Mouse (Mus musculus) forebrain, embryonic 12.5 days (tissue): ENCODE measurements around the gene Igsf21. TPM values are rescaled to one million over a fixed set of nuclear protein-coding genes. Genes with fewer than 3 reads are reported as not detected.

ENCODE experiments used
- ATAC-seq: fragments of 200-750 bp; cut with Nextera tagmentation; 2 replicates; pipeline ENCODE4 v1.8.0; 2017; ENCODE audit warnings: moderate TSS enrichment; ENCODE audit not compliant: low FRiP score
- H3K27ac ChIP-seq: fragments of 300-500 bp; sonication (generic); 2 replicates; pipeline ENCODE4 v1.5.1; 2016; ENCODE audit warnings: mild to moderate bottlenecking
- H3K27me3 ChIP-seq: fragments of 300-500 bp; sonication (generic); 2 replicates; pipeline ENCODE4 v1.6.1; 2016; ENCODE audit warnings: mild to moderate bottlenecking
- H3K36me3 ChIP-seq: fragments of 300-500 bp; sonication (generic); replicated peaks from 2 replicates; pipeline ENCODE4 v1.6.1; 2016; ENCODE audit warnings: mild to moderate bottlenecking
- H3K4me1 ChIP-seq: fragments of 300-500 bp; sonication (generic); 2 replicates; pipeline ENCODE4 v1.6.1; 2016
- H3K4me2 ChIP-seq: fragments of 300-500 bp; sonication (generic); 2 replicates; pipeline ENCODE4 v1.6.1; 2016; ENCODE audit warnings: mild to moderate bottlenecking, moderate library complexity
- H3K4me3 ChIP-seq: fragments of 300-500 bp; sonication (generic); replicated peaks from 2 replicates; pipeline ENCODE4 v1.5.1; 2016; ENCODE audit warnings: mild to moderate bottlenecking
- H3K9ac ChIP-seq: fragments of 300-500 bp; sonication (generic); 2 replicates; pipeline ENCODE4 v1.6.1; 2016; ENCODE audit warnings: mild to moderate bottlenecking
- H3K9me3 ChIP-seq: fragments of 300-500 bp; sonication (generic); 2 replicates; pipeline ENCODE4 v1.6.1; 2016
- WGBS: fragments of 180-500 bp; shearing (Covaris S2); methylation state at CpG from one replicate; pipeline ENCODE4 v1.1.7; 2016; 5-methylcytosine and 5-hydroxymethylcytosine counted together
- polyA plus RNA-seq: library from polyadenylated mRNA; unstranded; fragments of >200 nt; fragmentation: Nextera tagmentation; extraction: Ambion mirVana; gene quantifications from 2 replicates; pipeline ENCODE4 v1.2.1, GENCODE M21; 2016

Igsf21 gene
- polyA plus RNA-seq, 1 experiment from 2014 or later: 21.7 TPM

DNA sequence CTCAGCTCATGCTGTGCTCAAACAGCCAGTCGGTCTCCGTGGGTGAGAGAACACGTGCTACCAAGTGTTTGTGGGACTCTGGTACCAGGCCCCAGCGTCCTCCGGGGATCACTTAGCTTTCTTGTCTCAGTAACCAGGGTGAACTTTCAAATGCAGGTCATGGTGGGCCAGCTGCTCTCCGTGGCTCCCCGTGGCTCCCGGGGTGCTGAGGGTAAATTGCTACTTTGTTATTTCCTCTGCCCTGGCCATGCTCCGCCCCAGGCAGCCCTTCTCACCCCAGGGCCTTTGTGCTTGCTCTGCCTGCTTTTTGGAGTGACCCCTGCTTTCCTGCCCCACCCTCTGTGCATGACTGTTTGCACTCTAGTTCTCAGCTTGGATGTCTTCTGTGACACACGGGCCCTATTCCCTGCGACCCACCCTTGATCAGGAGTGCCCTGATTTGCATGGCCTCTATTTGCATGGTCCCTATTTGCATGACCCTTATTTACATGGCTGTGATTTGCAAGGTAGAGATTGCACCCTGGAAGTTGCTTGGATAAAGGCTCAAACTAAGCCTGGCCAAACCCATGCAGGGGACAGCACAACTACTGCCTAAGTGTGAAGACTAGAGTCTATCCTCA, 143.9 kb downstream of the Igsf21 start:
- Histone ChIP-seq H3K27me3 (peaks cover 28% of the 10 kb centered on the region), H3K36me3 (no peaks in the 10 kb centered on the region), H3K9me3 (no peaks in the 10 kb centered on the region), H3K4me3 (no peak overlapping the region), H3K4me1 (peaks cover 49% of the 10 kb centered on the region), H3K4me2 (peak overlapping the region; percentile 50), H3K9ac (no peak overlapping the region; the same call in 1 of the 2 replicates), H3K27ac (peak overlapping the region; percentile 80)
- WGBS: 22% methylated on average over 11 of the region's 11 CpGs
- no peak for ATAC-seq

- ATAC-seq: no peak
- Histone ChIP-seq H3K27me3 (peaks cover 16% of the 10 kb centered on the region), H3K9ac (no peak overlapping the region)
Observed at GRCm38 (mm10) chr4:140101106-140101505, 145.5 kb downstream of the Igsf21 start.

GRCm38 (mm10) chr4:140100141-140100540, 146.4 kb downstream of the Igsf21 start:
- Histone ChIP-seq H3K9ac (no peak overlapping the region), H3K4me1 (peaks cover 46% of the 10 kb centered on the region), H3K36me3 (no peaks in the 10 kb centered on the region), H3K9me3 (no peaks in the 10 kb centered on the region), H3K4me2 (no peak overlapping the region), H3K27me3 (peaks cover 13% of the 10 kb centered on the region), H3K27ac (peak overlapping the region; percentile 67; the same call in 1 of the 2 replicates), H3K4me3 (no peak overlapping the region)
- ATAC-seq: no peak
- WGBS: 75% methylated on average over 1 of the region's 1 CpGs

More at GRCm38 (mm10) chr4:140101106-140101505, 145.5 kb downstream of the Igsf21 start:
- H3K36me3 ChIP-seq: no peaks in the 10 kb centered on the region
- no peak overlapping the region for H3K27ac ChIP-seq
- no peak overlapping the region for H3K4me3 ChIP-seq
- WGBS: 72% methylated on average over 5 of the region's 5 CpGs
- H3K9me3 ChIP-seq: no peaks in the 10 kb centered on the region
- peaks cover 49% of the 10 kb centered on the region for H3K4me1 ChIP-seq
- H3K4me2 ChIP-seq: no peak overlapping the region

GRCm38 (mm10) chr4:140096283-140096682, 150.3 kb downstream of the Igsf21 start:
- Histone ChIP-seq H3K36me3 (no peaks in the 10 kb centered on the region), H3K4me1 (peaks cover 20% of the 10 kb centered on the region), H3K27ac (no peak overlapping the region), H3K9me3 (no peaks in the 10 kb centered on the region), H3K4me2 (no peak overlapping the region), H3K9ac (no peak overlapping the region), H3K27me3 (no peaks in the 10 kb centered on the region), H3K4me3 (no peak overlapping the region)
- 56% methylated on average over 2 of the region's 2 CpGs for WGBS
- no peak for ATAC-seq

DNA sequence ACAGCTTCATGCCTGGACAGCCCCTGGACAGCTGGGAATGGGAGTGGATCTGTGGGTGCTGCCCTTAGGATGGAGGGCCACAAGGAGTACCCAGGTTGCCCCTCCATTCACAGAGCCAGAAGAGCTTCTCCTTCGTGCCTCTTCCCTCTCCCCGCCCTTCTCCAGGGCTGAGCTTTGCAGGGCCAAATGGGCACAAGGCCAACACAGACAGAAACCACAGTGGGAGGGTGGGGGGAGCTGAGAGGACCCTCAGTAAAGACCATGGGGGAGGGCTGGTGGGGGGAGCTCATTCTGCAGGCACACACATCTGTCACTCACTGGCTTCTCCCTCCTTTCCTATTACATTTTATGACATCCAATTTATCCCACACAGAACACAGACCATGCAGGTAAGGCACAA, 151.7 kb downstream of the Igsf21 start:
- no peak overlapping the region for H3K9ac ChIP-seq
- WGBS: 72% methylated on average over 2 of the region's 2 CpGs

GRCm38 (mm10) chr4:140092367-140092766, 154.2 kb downstream of the Igsf21 start:
- 88% methylated on average over 11 of the region's 11 CpGs for WGBS
- no peak overlapping the region for H3K4me2 ChIP-seq
- H3K4me1 ChIP-seq: peaks cover 7% of the 10 kb centered on the region
- no peaks in the 10 kb centered on the region for H3K36me3 ChIP-seq
- H3K9me3 ChIP-seq: no peaks in the 10 kb centered on the region
- no peak for ATAC-seq
- no peak overlapping the region for H3K9ac ChIP-seq
- H3K27me3 ChIP-seq: peaks cover 4% of the 10 kb centered on the region; the same call in 1 of the 2 replicates
- H3K4me3 ChIP-seq: no peak overlapping the region
- H3K27ac ChIP-seq: no peak overlapping the region

More for the DNA sequence above, 151.7 kb downstream of the Igsf21 start:
- no peak for ATAC-seq
- Histone ChIP-seq H3K36me3 (no peaks in the 10 kb centered on the region), H3K4me1 (peaks cover 15% of the 10 kb centered on the region), H3K27me3 (no peaks in the 10 kb centered on the region), H3K4me3 (no peak overlapping the region), H3K9me3 (no peaks in the 10 kb centered on the region), H3K27ac (no peak overlapping the region), H3K4me2 (no peak overlapping the region)

DNA sequence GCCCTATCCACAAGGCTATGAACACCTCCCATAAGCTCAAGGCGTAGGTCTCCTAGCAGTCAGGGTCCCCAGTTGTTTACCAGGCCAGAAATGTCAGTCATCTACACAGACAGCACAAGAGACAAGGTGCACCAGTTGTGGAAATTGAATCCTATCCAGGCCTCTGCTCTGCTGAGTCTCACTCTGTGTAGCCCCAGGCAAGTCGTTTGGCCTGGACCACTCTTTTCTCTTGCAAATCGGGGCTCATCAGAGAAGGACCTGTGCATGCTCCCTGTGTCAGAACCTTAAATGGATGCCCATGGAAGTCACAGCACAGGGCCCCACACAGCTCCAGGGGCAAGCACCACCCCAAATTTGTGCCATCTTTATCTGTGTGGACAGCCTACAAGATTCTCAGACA, 154.9 kb downstream of the Igsf21 start:
- Histone ChIP-seq H3K4me2 (no peak overlapping the region), H3K9me3 (no peaks in the 10 kb centered on the region), H3K36me3 (no peaks in the 10 kb centered on the region), H3K27me3 (peaks cover 4% of the 10 kb centered on the region; the same call in 1 of the 2 replicates), H3K4me3 (no peak overlapping the region), H3K4me1 (peaks cover 7% of the 10 kb centered on the region), H3K27ac (no peak overlapping the region), H3K9ac (no peak overlapping the region)
- WGBS: 70% methylated on average over 3 of the region's 3 CpGs
- ATAC-seq: no peak

GRCm38 (mm10) chr4:140089676-140090075, 156.9 kb downstream of the Igsf21 start:
- H3K9me3 ChIP-seq: no peaks in the 10 kb centered on the region
- 92% methylated on average over 4 of the region's 4 CpGs for WGBS
- no peak for ATAC-seq
- no peak overlapping the region for H3K9ac ChIP-seq
- no peak overlapping the region for H3K4me2 ChIP-seq
- peaks cover 4% of the 10 kb centered on the region; the same call in 1 of the 2 replicates for H3K27me3 ChIP-seq
- H3K4me1 ChIP-seq: peaks cover 3% of the 10 kb centered on the region
- H3K36me3 ChIP-seq: no peaks in the 10 kb centered on the region
- no peak overlapping the region for H3K27ac ChIP-seq
- no peak overlapping the region for H3K4me3 ChIP-seq

- H3K27ac ChIP-seq: no peak overlapping the region
- WGBS: 84% methylated on average over 12 of the region's 12 CpGs
Observed at GRCm38 (mm10) chr4:140088711-140089440, 157.7 kb downstream of the Igsf21 start.

GRCm38 (mm10) chr4:140086192-140086591, 160.4 kb downstream of the Igsf21 start:
- no peak overlapping the region for H3K9ac ChIP-seq
- no peak overlapping the region for H3K4me3 ChIP-seq
- no peak for ATAC-seq
- H3K4me1 ChIP-seq: peaks cover 7% of the 10 kb centered on the region
- H3K27ac ChIP-seq: no peak overlapping the region
- H3K9me3 ChIP-seq: no peaks in the 10 kb centered on the region
- H3K4me2 ChIP-seq: no peak overlapping the region
- no peaks in the 10 kb centered on the region for H3K36me3 ChIP-seq
- WGBS: 61% methylated on average over 7 of the region's 7 CpGs
- H3K27me3 ChIP-seq: peaks cover 7% of the 10 kb centered on the region; the same call in 1 of the 2 replicates

More at GRCm38 (mm10) chr4:140088711-140089440, 157.7 kb downstream of the Igsf21 start:
- no peak for ATAC-seq
- Histone ChIP-seq H3K27me3 (peaks cover 4% of the 10 kb centered on the region; the same call in 1 of the 2 replicates), H3K4me1 (peaks cover 7% of the 10 kb centered on the region), H3K36me3 (no peaks in the 10 kb centered on the region), H3K4me3 (no peak overlapping the region), H3K9me3 (no peaks in the 10 kb centered on the region), H3K9ac (no peak overlapping the region), H3K4me2 (no peak overlapping the region)

DNA sequence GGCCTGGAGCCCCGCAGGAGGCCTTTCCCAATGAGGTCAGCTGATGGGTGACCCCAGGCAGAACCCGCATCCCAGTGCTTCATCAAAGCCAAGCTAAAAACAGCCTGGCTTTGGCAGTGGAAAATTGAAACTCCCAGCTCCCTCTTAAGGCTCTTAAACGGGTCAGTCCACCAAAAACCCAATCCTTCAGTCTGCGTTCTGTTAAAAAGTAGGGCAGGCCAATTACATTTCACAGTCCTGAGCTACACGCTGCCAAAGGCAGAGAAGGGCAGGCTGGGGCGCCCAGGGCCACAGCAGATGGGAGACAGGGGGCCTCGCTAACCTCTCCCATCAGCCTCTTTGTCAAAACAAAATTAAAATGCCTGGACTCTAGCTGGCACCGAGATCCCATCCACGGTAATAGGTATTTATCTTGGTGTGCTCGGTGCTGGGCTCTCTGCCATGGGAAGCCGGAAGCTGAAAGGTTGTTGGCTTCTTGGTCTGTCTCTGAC, 162.0 kb downstream of the Igsf21 start:
- Histone ChIP-seq H3K27me3 (peaks cover 7% of the 10 kb centered on the region; the same call in 1 of the 2 replicates), H3K9me3 (no peaks in the 10 kb centered on the region), H3K27ac (no peak overlapping the region), H3K36me3 (no peaks in the 10 kb centered on the region), H3K9ac (no peak overlapping the region), H3K4me1 (peaks cover 7% of the 10 kb centered on the region), H3K4me2 (no peak overlapping the region), H3K4me3 (no peak overlapping the region)
- ATAC-seq: no peak
- 62% methylated on average over 11 of the region's 11 CpGs for WGBS

DNA sequence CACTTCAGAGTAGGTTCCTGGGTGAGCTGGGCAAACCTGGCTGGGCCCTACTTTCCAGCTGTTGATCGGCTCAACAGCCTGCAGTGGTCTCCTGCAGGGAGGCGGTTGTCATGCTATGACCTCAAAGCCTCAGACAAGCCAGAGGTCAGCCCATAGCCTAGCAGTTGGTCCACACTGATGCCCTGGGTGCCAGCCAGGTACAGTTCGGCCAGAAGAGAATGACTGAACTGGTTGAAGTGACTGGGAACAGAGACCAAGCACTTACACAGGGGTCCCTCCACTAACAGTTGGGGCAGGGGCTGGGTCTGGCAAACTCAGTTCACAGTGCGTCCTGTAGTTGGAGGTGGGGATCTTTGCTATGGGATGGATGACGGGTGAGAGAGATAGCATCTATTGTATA, 162.5 kb downstream of the Igsf21 start:
- Histone ChIP-seq H3K4me3 (no peak overlapping the region), H3K27ac (no peak overlapping the region), H3K4me2 (no peak overlapping the region), H3K36me3 (no peaks in the 10 kb centered on the region), H3K27me3 (peaks cover 7% of the 10 kb centered on the region; the same call in 1 of the 2 replicates), H3K9ac (no peak overlapping the region), H3K9me3 (no peaks in the 10 kb centered on the region), H3K4me1 (peaks cover 7% of the 10 kb centered on the region)
- 82% methylated on average over 5 of the region's 5 CpGs for WGBS
- no peak for ATAC-seq
